Mouse (Mus musculus) stomach, embryonic 14.5 days (tissue): ENCODE measurements around the gene Cinp. TPM values are rescaled to one million over a fixed set of nuclear protein-coding genes. Genes with fewer than 3 reads are reported as not detected.

Experiments used
- ATAC-seq: fragments of 200-750 bp; cut with Nextera tagmentation; 2 replicates; pipeline ENCODE4 v1.8.0; 2017; ENCODE audit warnings: low read depth, moderate TSS enrichment; ENCODE audit not compliant: insufficient number of reproducible peaks, insufficient read depth, low FRiP score
- H3K27ac ChIP-seq: fragments of 300-500 bp; sonication (generic); 2 replicates; pipeline ENCODE4 v1.5.1; 2014; ENCODE audit warnings: mild to moderate bottlenecking, low read length, moderate library complexity, mixed read lengths
- H3K27me3 ChIP-seq: fragments of 300-500 bp; sonication (generic); 2 replicates; pipeline ENCODE4 v1.6.1; 2014; ENCODE audit warnings: low read length, control low read depth, mixed read lengths; ENCODE audit not compliant: control insufficient read depth, insufficient read depth
- H3K36me3 ChIP-seq: fragments of 300-500 bp; sonication (generic); 2 replicates; pipeline ENCODE4 v1.6.1; 2014; ENCODE audit warnings: mild to moderate bottlenecking, control low read depth, low read length, moderate library complexity, mixed read lengths; ENCODE audit not compliant: control insufficient read depth, insufficient read depth
- H3K4me1 ChIP-seq: fragments of 300-500 bp; sonication (generic); 2 replicates; pipeline ENCODE4 v1.6.1; 2014; ENCODE audit warnings: low read length, control low read depth, mixed read lengths; ENCODE audit not compliant: control insufficient read depth, insufficient read depth
- H3K4me2 ChIP-seq: fragments of 300-500 bp; sonication (generic); replicated peaks from 2 replicates; pipeline ENCODE4 v1.6.1; 2014; ENCODE audit warnings: low read depth, low read length, control low read depth
- H3K4me3 ChIP-seq: fragments of 300-500 bp; sonication (generic); 2 replicates; pipeline ENCODE4 v1.5.1; 2014; ENCODE audit warnings: low read depth, low read length, control low read depth
- H3K9ac ChIP-seq: fragments of 300-500 bp; sonication (generic); replicated peaks from 2 replicates; pipeline ENCODE4 v1.6.1; 2014; ENCODE audit warnings: low read depth, mild to moderate bottlenecking, control low read depth, low read length, moderate library complexity, mixed read lengths
- H3K9me3 ChIP-seq: fragments of 300-500 bp; sonication (generic); 2 replicates; pipeline ENCODE4 v1.6.1; 2016; ENCODE audit warnings: low read depth, low read length, control low read depth; ENCODE audit not compliant: control insufficient read depth
- WGBS: fragments of 180-500 bp; shearing (Covaris S2); extraction: QIAGEN DNeasy Blood & Tissue Kit; methylation state at CpG from one replicate; pipeline ENCODE4 v1.1.7; 2014; 5-methylcytosine and 5-hydroxymethylcytosine counted together
- polyA plus RNA-seq: library from polyadenylated mRNA; unstranded; fragments of >200 nt; fragmentation: Nextera tagmentation; extraction: Ambion mirVana; gene quantifications from 2 replicates; pipeline ENCODE4 v1.2.1, GENCODE M21; 2014

Cinp gene
- polyA plus RNA-seq, 1 experiment from 2014 or later = 89.5 TPM

DNA sequence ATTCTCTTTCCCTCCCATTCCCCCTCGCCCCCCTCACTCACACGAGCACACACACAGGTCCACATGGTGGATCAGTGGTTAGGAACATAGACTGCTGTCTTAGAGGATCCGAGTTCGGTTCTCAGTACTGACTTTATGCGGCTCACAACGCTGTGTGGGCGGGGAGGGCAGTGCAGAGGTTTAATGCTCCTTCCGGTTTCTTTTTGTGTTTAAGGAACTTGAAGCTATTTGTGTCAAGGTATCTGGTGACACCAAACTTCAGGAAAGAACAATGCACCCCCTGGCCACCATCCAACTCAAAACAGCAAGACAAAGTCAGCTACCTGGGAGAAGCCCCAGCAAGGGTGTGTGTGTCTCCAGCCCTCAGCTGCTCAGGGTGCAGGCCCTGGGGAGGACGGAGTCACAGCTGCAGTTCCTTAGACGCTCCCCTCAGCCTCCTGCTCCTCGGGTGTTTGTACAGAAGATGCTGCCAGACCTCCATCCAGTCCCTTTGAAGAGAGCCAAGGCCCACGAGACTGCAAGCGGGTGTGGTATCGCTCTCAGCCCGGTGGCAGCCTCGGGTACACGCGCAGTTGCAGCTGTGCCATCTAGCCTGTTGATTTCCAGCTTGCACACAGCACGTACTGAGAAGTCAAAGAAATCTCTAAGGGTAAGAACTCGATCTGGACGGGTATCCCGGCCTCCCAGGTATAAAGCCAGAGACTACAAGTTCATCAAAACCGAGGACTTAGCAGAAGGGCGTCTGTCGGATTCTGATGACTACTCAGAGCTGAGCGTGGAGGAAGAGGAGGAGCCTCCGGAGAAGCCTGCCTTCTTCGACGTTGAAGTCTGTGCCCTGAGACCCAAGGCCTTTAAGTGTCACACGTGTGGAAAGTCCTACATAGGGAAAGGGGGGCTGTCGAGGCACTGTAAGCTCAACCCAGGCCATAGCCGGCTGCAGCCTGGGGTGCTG is 33.9 kb downstream of the Cinp start:
- no peak overlapping the region for H3K4me2 ChIP-seq
- H3K9ac ChIP-seq = no peak overlapping the region
- no peaks in the 10 kb centered on the region for H3K27me3 ChIP-seq
- 87% methylated on average over 32 of the region's 32 CpGs for WGBS
- no peaks in the 10 kb centered on the region for H3K9me3 ChIP-seq
- H3K36me3 ChIP-seq = peaks cover 25% of the 10 kb centered on the region
- H3K4me1 ChIP-seq = peaks cover 10% of the 10 kb centered on the region; the same call in 1 of the 2 replicates
- no peak for ATAC-seq
- H3K4me3 ChIP-seq = no peak overlapping the region
- no peak overlapping the region for H3K27ac ChIP-seq

DNA sequence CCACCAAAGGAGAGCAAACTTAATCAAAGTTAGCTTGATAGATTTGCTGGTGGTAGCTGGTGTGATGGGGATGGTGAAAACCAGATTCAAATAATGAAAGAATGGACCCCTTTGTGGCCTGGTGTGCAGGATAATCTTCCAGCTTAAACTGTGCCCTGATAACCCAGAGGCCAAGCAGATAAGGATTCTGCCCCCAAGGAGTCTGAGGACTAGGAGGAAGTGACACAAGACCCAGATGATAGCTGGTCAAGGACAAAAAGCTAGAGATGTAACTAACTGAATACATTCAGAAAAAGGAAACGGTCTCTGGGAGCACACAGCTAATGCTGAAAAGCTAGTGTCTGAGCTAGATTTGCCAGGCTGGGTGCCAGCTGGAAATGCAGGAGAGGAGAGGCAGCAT is 37.0 kb downstream of the Cinp start:
- WGBS = 82% methylated on average over 1 of the region's 1 CpGs
- Histone ChIP-seq H3K27ac (no peak overlapping the region), H3K36me3 (peaks cover 15% of the 10 kb centered on the region), H3K9me3 (no peaks in the 10 kb centered on the region), H3K27me3 (no peaks in the 10 kb centered on the region), H3K9ac (no peak overlapping the region), H3K4me1 (peaks cover 10% of the 10 kb centered on the region; the same call in 1 of the 2 replicates), H3K4me2 (no peak overlapping the region), H3K4me3 (no peak overlapping the region)
- no peak for ATAC-seq

DNA sequence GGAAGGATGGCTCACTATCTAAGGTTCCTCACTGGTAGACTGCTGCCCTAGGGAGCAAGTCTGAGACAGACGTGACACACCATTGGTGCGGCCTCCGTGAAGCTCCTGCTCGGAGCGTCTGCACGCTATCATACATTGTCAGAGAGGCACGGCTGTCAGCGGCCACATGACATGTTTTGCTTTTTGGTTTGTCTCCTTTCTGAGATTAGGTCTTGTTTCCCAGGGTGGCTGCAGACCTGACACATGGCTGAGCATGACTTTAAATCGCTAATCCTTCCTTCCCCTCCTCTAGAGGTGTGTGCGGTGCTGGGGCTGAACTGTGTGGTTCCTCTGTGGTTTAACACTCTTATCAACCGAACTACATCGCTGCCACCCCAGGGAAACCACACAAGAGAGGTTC is 37.5 kb downstream of the Cinp start:
- H3K4me3 ChIP-seq = peak overlapping the region; percentile 83; the same call in 1 of the 2 replicates
- H3K4me1 ChIP-seq = peaks cover 10% of the 10 kb centered on the region; the same call in 1 of the 2 replicates
- peak overlapping the region; percentile 67 for H3K4me2 ChIP-seq
- no peak for ATAC-seq
- no peaks in the 10 kb centered on the region for H3K9me3 ChIP-seq
- 69% methylated on average over 12 of the region's 12 CpGs for WGBS
- H3K9ac ChIP-seq = no peak overlapping the region; the same call in 1 of the 2 replicates
- H3K27ac ChIP-seq = no peak overlapping the region
- peaks cover 10% of the 10 kb centered on the region for H3K36me3 ChIP-seq
- H3K27me3 ChIP-seq = no peaks in the 10 kb centered on the region

GRCm38 (mm10) chr12:110850929-110851256 is 38.1 kb downstream of the Cinp start:
- Histone ChIP-seq H3K27me3 (no peaks in the 10 kb centered on the region), H3K36me3 (peaks cover 5% of the 10 kb centered on the region), H3K27ac (no peak overlapping the region), H3K4me1 (peaks cover 13% of the 10 kb centered on the region), H3K9me3 (no peaks in the 10 kb centered on the region), H3K9ac (peak overlapping the region; percentile 82), H3K4me3 (peak overlapping the region; percentile 83), H3K4me2 (peak overlapping the region; percentile 67)
- no peak; the same call in 1 of the 2 replicates for ATAC-seq
- WGBS = 13% methylated on average over 9 of the region's 9 CpGs

DNA sequence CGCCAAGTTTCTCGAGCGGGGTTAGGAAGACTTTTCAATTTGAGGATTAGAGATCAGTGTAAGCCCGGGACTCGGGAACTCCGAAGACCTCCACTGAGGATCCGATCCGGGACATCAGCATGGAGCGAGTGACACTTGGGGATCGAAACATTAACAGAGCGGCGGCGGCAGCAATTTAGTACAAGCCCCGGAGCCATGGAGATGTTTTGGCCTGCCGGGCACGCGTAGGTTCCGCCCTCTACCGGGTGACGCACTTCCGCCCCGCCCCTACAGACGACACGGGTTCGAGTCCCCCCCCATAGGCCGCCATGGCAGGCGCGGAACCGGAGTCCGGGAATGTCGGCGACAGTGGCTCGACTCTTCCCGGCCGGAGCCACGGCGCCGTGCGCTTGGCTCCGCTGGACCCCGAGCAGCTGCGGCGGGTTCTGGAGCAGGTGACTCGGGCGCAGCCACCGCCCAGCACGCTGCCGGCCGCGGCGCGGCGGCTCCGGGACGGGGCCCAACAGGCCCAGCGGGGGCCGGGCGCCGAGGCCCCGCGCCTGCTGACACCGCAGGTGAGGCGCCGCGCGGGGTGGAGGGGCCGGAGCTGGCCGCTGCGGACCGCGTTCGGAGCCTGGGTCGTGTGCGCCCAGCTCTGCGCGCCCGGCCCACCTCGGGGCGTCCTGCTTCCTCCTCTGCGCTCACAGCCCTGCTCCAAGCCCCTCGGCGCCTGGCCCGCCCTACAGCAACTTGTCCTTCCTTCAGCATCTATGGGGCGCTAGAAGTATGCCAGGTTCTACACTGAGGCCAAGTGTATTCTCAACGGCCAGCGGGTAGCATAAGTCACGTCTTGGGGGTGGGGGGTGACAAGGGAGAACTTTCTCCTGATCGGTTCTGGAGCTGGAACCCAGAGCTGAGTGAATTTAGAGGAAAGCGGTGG is 38.7 kb downstream of the Cinp start, which contains the start of gene Zfp839:
Gene Zfp839, plus strand, starts transcription at position 244 of the 919 bp plus-strand sequence.
- no peaks in the 10 kb centered on the region for H3K9me3 ChIP-seq
- ATAC-seq = peak; percentile 86
- under 1% methylated on average over 81 of the region's 89 CpGs for WGBS
- peak within 1 kb of the TSS; percentile 83 for H3K27ac ChIP-seq
- no peaks in the 10 kb centered on the region for H3K27me3 ChIP-seq
- peak within 1 kb of the TSS; percentile 67 for H3K4me2 ChIP-seq
- peak within 1 kb of the TSS; percentile 82 for H3K9ac ChIP-seq
- peaks cover 15% of the 10 kb centered on the region for H3K4me1 ChIP-seq
- no peaks in the 10 kb centered on the region for H3K36me3 ChIP-seq
- H3K4me3 ChIP-seq = peak within 1 kb of the TSS; percentile 83

- ATAC-seq = no peak
- peak overlapping the region; percentile 76 for H3K4me2 ChIP-seq
These were observed 42.7 kb downstream of the Cinp start for GRCm38 (mm10) chr12:110846191-110846765.

DNA sequence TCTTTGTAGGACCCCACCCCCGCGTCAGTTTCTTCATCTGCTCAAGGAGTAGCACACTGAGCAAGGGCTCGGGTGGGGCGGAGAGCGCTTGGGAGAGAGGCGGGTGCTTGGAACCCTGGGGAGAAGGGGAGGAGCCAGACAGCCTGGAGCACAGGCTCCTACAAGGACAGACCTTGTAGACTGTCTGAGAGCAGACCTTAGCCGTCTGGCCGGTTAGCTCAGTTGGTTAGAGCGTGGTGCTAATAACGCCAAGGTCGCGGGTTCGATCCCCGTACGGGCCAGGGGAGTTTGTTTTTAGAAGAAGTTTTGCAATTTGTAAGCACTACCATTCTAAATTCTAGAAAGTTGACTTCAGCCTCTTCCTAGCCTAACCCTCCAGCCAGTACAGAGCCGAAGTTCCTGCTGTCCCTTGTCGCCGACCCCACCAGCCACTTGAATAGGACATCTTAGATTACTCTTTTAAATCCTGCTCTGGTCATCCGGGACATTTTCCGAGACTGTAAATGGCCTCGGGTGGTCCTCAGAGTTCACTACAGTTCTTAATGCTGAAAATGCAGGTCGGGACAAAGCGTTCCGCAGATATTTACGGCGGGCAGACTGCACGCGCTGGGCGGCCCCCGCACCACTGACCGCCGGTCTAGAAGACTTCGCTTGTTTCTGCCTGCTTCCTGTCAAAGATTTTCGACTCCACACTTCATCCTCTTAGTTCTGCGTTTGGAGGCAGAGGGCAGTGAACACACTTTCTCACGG is 43.6 kb downstream of the Cinp start:
- no peaks in the 10 kb centered on the region for H3K9me3 ChIP-seq
- H3K27ac ChIP-seq = peak overlapping the region; percentile 82
- peak overlapping the region; percentile 42; the same call in 1 of the 2 replicates for H3K9ac ChIP-seq
- WGBS = under 1% methylated on average over 36 of the region's 36 CpGs
- no peaks in the 10 kb centered on the region for H3K27me3 ChIP-seq
- H3K4me3 ChIP-seq = peak overlapping the region; percentile 54
- H3K4me1 ChIP-seq = peaks cover 5% of the 10 kb centered on the region
- H3K4me2 ChIP-seq = peak overlapping the region; percentile 76
- peak; percentile 94 for ATAC-seq
- no peaks in the 10 kb centered on the region for H3K36me3 ChIP-seq

More at GRCm38 (mm10) chr12:110846191-110846765, 42.7 kb downstream of the Cinp start:
- no peaks in the 10 kb centered on the region for H3K9me3 ChIP-seq
- no peaks in the 10 kb centered on the region for H3K27me3 ChIP-seq
- H3K36me3 ChIP-seq = no peaks in the 10 kb centered on the region
- H3K4me3 ChIP-seq = peak overlapping the region; percentile 54
- peaks cover 9% of the 10 kb centered on the region for H3K4me1 ChIP-seq
- no peak overlapping the region for H3K9ac ChIP-seq
- H3K27ac ChIP-seq = no peak overlapping the region
- 71% methylated on average over 6 of the region's 6 CpGs for WGBS
